Mouse (Mus musculus) urinary bladder, postnatal 4 days (tissue): ENCODE results near the gene Psenen.
A peak's percentile ranks its signal among the peaks of the same experiment; 100 is the strongest.

ENCODE experiments used
- DNase-seq, 2 experiments: peaks; one replicate each; pipeline ENCODE4 v3.0.0; 2021 to 2022; ENCODE audit warnings: low spot score in 2 of 2

The Psenen gene

GRCm38 (mm10) chr7:30588676-30589434 lies 25.4 kb upstream of the Psenen start, which contains the start of gene Kmt2b:
Gene Kmt2b, minus strand, starts transcription at chr7:30588726.
- peak; percentile 95 to 97 for DNase-seq

- no peak for DNase-seq
Measured at GRCm38 (mm10) chr7:30587842-30588667, 24.6 kb upstream of the Psenen start.

- DNase-seq = no peak
Measured at GRCm38 (mm10) chr7:30586455-30587020, 23.1 kb upstream of the Psenen start.

GRCm38 (mm10) chr7:30585170-30585569 lies 21.7 kb upstream of the Psenen start:
- DNase-seq = no peak

GRCm38 (mm10) chr7:30584339-30584738 lies 20.9 kb upstream of the Psenen start:
- no peak for DNase-seq

- no peak for DNase-seq
Measured at GRCm38 (mm10) chr7:30581547-30581946, 18.1 kb upstream of the Psenen start.

- no peak for DNase-seq
Measured at GRCm38 (mm10) chr7:30579950-30580349, 16.5 kb upstream of the Psenen start.

- DNase-seq = no peak
Measured at GRCm38 (mm10) chr7:30572969-30573368, 9.5 kb upstream of the Psenen start.

- DNase-seq = no peak
Measured at GRCm38 (mm10) chr7:30572389-30572788, 9.0 kb upstream of the Psenen start.

- no peak for DNase-seq
Measured at GRCm38 (mm10) chr7:30567555-30567954, 4.1 kb upstream of the Psenen start.

- no peak for DNase-seq
Measured at GRCm38 (mm10) chr7:30566033-30566432, 2.6 kb upstream of the Psenen start.

GRCm38 (mm10) chr7:30564970-30565571 lies 1.6 kb upstream of the Psenen start, which contains the start of gene Igflr1:
Gene Igflr1, plus strand, starts transcription at chr7:30565427.
- no peak for DNase-seq

GRCm38 (mm10) chr7:30563906-30564280 lies 466 bp upstream of the Psenen start:
- no peak for DNase-seq

- no peak for DNase-seq
Measured at GRCm38 (mm10) chr7:30562526-30563116, 806 bp downstream of the Psenen start.

- no peak for DNase-seq
Measured at GRCm38 (mm10) chr7:30560296-30560695, 3.1 kb downstream of the Psenen start.

- DNase-seq = peak; percentile 94 to 95
Measured at GRCm38 (mm10) chr7:30559443-30559954, 3.9 kb downstream of the Psenen start, which contains the start of gene Lin37. Gene Lin37, minus strand, starts transcription at chr7:30559838.

- DNase-seq = no peak
Measured at GRCm38 (mm10) chr7:30558656-30559442, 4.6 kb downstream of the Psenen start.

GRCm38 (mm10) chr7:30557901-30558514 lies 5.4 kb downstream of the Psenen start:
- no peak for DNase-seq

GRCm38 (mm10) chr7:30556894-30557536 lies 6.4 kb downstream of the Psenen start:
- no peak for DNase-seq
